Mouse (Mus musculus): Measurements from ENCODE around the gene Slit3.

Slit3 gene

DNA sequence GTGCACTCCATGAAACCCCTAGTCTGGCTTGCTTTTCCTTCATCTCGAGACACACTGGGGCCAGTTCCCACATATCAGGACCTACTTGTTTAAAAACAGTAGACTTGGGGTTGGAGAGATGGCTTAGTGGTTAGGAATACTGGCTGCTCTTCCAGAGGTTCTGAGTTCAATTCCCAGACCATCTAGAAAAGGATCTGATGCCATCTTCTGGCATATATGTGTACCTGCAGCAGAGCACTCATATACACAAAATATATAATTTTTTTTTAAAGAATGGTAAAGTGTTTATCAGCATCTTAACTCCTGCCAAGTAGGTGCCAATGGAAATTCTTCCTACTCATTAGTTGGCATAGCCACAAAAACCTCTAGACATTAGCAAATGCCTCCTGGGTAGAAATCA, 607.2 kb downstream of the Slit3 start:
- in situ Hi-C loops (cut with MboI; ENCODE audit: low sequenced_read_pairs): no loop called here

GRCm38 (mm10) chr11:35729186-35729585, 608.2 kb downstream of the Slit3 start:
- in situ Hi-C loops (cut with MboI; ENCODE audit: low sequenced_read_pairs): no loop called here

DNA sequence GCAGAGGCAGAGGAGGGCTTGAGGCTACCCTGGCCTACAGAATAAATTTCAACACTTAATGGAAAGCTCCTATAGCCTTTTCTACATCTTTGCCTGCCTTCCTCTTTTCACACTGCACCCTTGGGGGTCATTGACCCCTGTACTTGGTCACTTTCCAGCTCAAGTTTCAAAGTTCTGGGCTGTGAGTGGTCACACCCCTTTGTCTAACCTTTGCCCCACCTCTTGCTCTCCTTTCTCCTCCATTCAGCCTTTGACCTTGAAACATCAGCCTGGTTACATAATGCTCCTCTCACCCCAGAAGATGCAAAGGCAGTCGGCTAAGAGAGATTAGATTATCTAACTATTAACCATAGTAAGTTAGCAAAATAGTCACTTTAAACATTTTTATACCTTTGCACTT, 611.3 kb downstream of the Slit3 start:
- in situ Hi-C loops (cut with MboI; ENCODE audit: low sequenced_read_pairs): no loop called here

- in situ Hi-C loops (cut with MboI; ENCODE audit: low sequenced_read_pairs): no loop called here
Observed at GRCm38 (mm10) chr11:35736817-35737216, 615.8 kb downstream of the Slit3 start.

DNA sequence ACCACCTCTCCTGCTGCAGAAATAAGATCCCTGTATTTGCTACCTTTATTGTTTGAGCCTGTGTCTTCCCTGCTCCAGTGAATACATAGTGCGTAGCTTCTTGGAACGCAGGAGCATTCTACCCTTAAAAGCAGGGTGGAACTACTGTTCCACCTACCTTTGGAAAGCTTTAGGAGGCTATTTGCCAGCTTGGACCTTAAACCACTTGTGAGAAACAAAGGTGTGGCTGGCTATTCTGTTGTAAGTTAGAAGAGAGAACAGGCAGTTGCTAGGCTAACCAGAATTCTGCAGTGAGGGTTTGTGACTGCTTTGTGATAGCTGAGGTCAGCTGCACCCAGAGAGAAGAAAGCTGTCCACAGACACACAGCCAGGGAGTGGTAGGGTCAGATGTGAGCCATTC, 616.2 kb downstream of the Slit3 start:
- in situ Hi-C loops (cut with MboI; ENCODE audit: low sequenced_read_pairs): no loop called here

DNA sequence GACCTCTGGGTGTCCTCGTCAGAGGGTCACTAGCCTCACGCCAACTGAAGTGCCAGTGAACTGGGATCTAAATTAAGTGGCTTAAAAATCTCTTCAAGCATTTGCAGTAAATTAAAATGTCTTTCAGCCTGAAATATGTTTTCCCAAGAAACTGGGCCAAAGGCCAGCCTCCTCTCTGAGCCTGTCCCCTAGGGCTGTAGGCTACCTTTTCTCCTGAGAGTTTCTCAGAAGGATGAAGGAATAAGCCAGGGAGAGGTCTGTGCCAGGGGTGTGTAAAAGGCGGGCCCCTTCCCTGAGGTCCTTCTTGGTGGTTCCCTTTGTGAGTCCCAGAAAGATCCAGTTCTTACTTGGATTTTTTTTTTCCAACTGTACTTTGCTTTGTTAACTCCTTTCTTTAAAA, 617.1 kb downstream of the Slit3 start:
- in situ Hi-C loops (cut with MboI; ENCODE audit: low sequenced_read_pairs): no loop called here

DNA sequence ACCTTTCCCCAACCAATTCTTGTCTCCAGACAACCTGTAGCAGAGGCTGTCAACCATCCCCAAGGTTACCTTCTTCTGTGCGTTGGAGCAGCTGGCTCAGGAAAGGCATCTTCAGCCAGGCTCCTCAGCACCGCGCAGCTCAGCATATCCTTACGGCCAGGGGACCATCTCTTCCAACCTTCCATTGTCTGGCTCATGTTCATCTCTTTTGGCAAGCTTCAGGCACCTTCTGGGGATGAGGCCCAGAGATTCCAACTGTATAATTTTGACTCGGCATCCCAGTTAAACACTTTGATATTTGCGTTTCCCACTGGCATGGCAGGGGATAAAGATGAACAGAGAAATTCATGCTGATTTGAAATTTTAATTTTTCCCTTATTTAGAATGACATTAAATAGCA, 622.6 kb downstream of the Slit3 start:
- in situ Hi-C loops (cut with MboI; ENCODE audit: low sequenced_read_pairs): no loop called here

- in situ Hi-C loops (cut with MboI; ENCODE audit: low sequenced_read_pairs): no loop called here
Observed at GRCm38 (mm10) chr11:35744571-35744970, 623.5 kb downstream of the Slit3 start.

- in situ Hi-C loops (cut with MboI; ENCODE audit: low sequenced_read_pairs): no loop called here
Observed at GRCm38 (mm10) chr11:35750578-35750977, 629.6 kb downstream of the Slit3 start.

- in situ Hi-C loops (cut with MboI; ENCODE audit: low sequenced_read_pairs): no loop called here
Observed at GRCm38 (mm10) chr11:35754906-35755418, 633.9 kb downstream of the Slit3 start.

- in situ Hi-C loops (cut with MboI; ENCODE audit: low sequenced_read_pairs): no loop called here
Observed at GRCm38 (mm10) chr11:35755546-35755945, 634.5 kb downstream of the Slit3 start.

DNA sequence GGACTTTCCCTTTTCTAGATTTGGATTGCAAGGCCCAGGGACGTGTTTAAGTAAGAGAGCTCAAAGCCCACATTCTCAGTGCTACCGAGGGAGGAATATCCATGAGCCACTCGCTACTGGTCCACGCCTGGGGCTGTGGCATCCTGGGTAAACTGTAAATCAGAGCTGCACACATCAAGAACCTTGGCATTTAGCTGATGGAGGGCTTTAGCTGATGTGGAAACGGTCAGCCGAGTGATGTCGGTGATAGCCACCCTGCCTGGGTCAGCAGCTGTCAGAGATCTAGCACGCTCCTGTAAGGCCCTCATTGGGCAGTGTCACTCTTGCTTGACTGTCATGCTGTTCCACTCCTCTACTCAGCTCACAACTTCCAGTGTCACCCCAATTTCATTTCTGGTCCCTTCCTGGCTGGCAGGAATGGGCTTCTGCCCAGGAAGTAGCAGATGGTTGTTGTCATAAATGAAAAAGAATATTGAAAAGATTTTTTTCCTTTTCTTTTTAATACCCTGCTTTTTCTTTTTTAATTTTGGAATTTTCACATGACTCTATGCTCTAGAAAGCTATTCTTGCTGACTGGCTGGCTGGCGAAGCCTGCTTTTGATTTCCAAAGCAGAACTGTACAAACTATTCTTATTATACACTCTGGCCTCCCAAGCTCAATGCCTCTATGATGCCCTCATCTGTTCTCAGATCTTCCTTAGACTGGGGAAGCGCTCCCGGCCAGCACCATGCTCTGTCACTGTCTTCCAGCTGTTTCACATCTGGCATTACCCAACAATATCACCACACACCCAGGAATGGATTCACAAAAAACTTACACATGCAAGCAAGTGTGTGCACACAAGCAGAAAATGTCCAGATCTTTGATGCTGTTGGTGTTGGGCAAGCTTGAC, 635.6 kb downstream of the Slit3 start:
- in situ Hi-C loops (cut with MboI; ENCODE audit: low sequenced_read_pairs): no loop called here
